Mouse (Mus musculus) hindbrain, embryonic 15.5 days (tissue): ENCODE results near the gene Tspan9. TPM values are rescaled to one million over a fixed set of nuclear protein-coding genes. Genes with fewer than 3 reads are reported as not detected.

Experiments
- ATAC-seq: fragments of 200-750 bp; cut with Nextera tagmentation; 2 replicates; pipeline ENCODE4 v1.8.0; 2017; ENCODE audit warnings: low read depth, moderate number of reproducible peaks, moderate TSS enrichment; ENCODE audit not compliant: low FRiP score
- H3K27ac ChIP-seq: fragments of 300-500 bp; sonication (generic); replicated peaks from 2 replicates; pipeline ENCODE4 v1.5.1; 2015; ENCODE audit warnings: mild to moderate bottlenecking, inconsistent platforms
- H3K27me3 ChIP-seq: fragments of 300-500 bp; sonication (generic); 2 replicates; pipeline ENCODE4 v1.6.1; 2015; ENCODE audit warnings: control low read depth, inconsistent platforms
- H3K36me3 ChIP-seq: fragments of 300-500 bp; sonication (generic); 2 replicates; pipeline ENCODE4 v1.6.1; 2015; ENCODE audit warnings: control low read depth, inconsistent platforms
- H3K4me1 ChIP-seq: fragments of 300-500 bp; sonication (generic); replicated peaks from 2 replicates; pipeline ENCODE4 v1.6.1; 2015; ENCODE audit warnings: control low read depth, inconsistent platforms
- H3K4me2 ChIP-seq: fragments of 300-500 bp; sonication (generic); 2 replicates; pipeline ENCODE4 v1.6.1; 2015; ENCODE audit warnings: moderate library complexity, mild to moderate bottlenecking, inconsistent platforms
- H3K4me3 ChIP-seq: fragments of 300-500 bp; sonication (generic); 2 replicates; pipeline ENCODE4 v1.5.1; 2015; ENCODE audit warnings: mild to moderate bottlenecking, inconsistent platforms
- H3K9ac ChIP-seq: fragments of 300-500 bp; sonication (generic); 2 replicates; pipeline ENCODE4 v1.6.1; 2015; ENCODE audit warnings: inconsistent platforms
- H3K9me3 ChIP-seq: fragments of 300-500 bp; sonication (generic); 2 replicates; pipeline ENCODE4 v1.6.1; 2016; ENCODE audit warnings: control low read depth, inconsistent platforms
- WGBS: fragments of 180-500 bp; shearing (Covaris S2); methylation state at CpG from one replicate; pipeline ENCODE4 v1.1.7; 2015; 5-methylcytosine and 5-hydroxymethylcytosine counted together
- polyA plus RNA-seq: library from polyadenylated mRNA; unstranded; fragments of >200 nt; fragmentation: Nextera tagmentation; extraction: Ambion mirVana; gene quantifications from 2 replicates; pipeline ENCODE4 v1.2.1, GENCODE M21; 2015

Gene Tspan9
- polyA plus RNA-seq, 1 experiment from 2014 or later, result 54.4 TPM

DNA sequence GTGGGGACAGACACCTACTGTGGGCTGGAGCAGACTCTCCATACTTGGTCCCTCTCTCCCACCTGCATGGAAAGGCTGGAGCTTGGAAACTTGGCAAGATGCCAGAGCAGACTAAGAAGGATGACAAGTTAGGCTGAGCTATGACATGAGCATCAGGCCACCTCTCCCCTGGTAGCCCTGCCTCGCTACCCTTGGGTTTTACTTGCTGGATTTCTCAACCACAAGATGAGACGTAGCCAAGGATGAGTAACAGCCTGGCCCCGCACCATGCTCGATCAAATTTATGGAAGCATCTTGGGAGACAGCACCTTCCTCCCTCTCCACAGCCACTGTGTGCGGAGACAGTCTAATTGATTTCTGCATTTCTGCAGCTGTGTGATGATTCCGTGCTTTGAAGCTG, 28.3 kb downstream of the Tspan9 start:
- peaks cover 44% of the 10 kb centered on the region for H3K4me1 ChIP-seq
- 58% methylated on average over 6 of the region's 6 CpGs for WGBS

DNA sequence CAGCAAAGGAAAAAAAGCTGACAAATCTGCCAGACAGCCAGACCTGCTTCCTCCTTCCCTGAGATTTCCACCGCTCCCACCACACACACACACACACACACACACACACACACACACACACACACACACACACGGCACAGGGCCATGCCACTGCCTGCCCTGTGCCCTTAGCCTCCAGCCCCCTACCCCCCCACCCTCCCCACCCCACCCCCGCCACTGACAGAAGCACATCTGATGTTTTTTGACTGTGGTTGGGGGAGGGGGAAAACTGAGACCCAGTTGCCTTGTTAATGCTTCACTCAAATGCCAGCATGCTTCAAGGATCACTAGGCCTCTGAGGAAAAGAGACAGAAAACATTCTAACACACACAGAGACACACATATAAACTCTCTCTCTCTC, 30.8 kb downstream of the Tspan9 start:
- ATAC-seq, result no peak
- WGBS, result 19% methylated on average over 3 of the region's 3 CpGs
- Histone ChIP-seq H3K4me2 (no peak overlapping the region), H3K27ac (no peak overlapping the region), H3K4me3 (no peak overlapping the region), H3K9me3 (no peaks in the 10 kb centered on the region), H3K36me3 (no peaks in the 10 kb centered on the region), H3K4me1 (peaks cover 44% of the 10 kb centered on the region), H3K27me3 (no peaks in the 10 kb centered on the region), H3K9ac (no peak overlapping the region)

More for the DNA sequence above, 28.3 kb downstream of the Tspan9 start:
- Histone ChIP-seq H3K9ac (no peak overlapping the region), H3K27me3 (no peaks in the 10 kb centered on the region), H3K4me3 (no peak overlapping the region), H3K27ac (no peak overlapping the region), H3K4me2 (no peak overlapping the region), H3K9me3 (no peaks in the 10 kb centered on the region), H3K36me3 (no peaks in the 10 kb centered on the region)
- ATAC-seq, result no peak

DNA sequence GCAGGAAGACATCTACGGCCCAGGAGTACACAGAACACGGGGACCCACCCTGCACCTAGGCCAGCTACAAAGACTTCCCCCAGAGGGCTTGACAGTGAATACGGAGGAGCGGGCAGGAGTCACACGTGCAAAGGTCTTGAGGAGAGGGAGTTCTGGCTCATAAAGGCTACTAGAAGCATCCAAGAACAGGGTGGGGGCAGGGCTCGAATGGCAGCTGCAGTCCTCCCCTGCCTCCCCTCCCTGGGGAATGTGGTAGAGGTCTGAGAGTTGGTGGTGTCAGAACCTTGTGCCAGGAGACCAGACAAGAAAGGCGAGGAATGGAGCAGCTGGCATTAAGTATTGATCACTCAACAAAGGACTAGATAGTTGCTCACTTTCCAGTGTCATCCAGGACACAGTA, 31.6 kb downstream of the Tspan9 start:
- H3K4me1 ChIP-seq, result peaks cover 40% of the 10 kb centered on the region
- H3K27ac ChIP-seq, result no peak overlapping the region
- H3K4me2 ChIP-seq, result no peak overlapping the region
- WGBS, result 55% methylated on average over 7 of the region's 7 CpGs
- no peak for ATAC-seq
- H3K4me3 ChIP-seq, result no peak overlapping the region
- no peak overlapping the region for H3K9ac ChIP-seq
- H3K36me3 ChIP-seq, result no peaks in the 10 kb centered on the region
- H3K9me3 ChIP-seq, result no peaks in the 10 kb centered on the region
- H3K27me3 ChIP-seq, result no peaks in the 10 kb centered on the region

GRCm38 (mm10) chr6:128108324-128109035, 34.9 kb downstream of the Tspan9 start:
- H3K4me2 ChIP-seq, result no peak overlapping the region
- no peak overlapping the region for H3K9ac ChIP-seq
- peak; percentile 39; the same call in 1 of the 2 replicates for ATAC-seq
- peaks cover 32% of the 10 kb centered on the region for H3K4me1 ChIP-seq
- no peaks in the 10 kb centered on the region for H3K9me3 ChIP-seq
- no peak overlapping the region for H3K4me3 ChIP-seq
- 85% methylated on average over 7 of the region's 7 CpGs for WGBS
- no peaks in the 10 kb centered on the region for H3K27me3 ChIP-seq
- no peaks in the 10 kb centered on the region for H3K36me3 ChIP-seq
- no peak overlapping the region for H3K27ac ChIP-seq

DNA sequence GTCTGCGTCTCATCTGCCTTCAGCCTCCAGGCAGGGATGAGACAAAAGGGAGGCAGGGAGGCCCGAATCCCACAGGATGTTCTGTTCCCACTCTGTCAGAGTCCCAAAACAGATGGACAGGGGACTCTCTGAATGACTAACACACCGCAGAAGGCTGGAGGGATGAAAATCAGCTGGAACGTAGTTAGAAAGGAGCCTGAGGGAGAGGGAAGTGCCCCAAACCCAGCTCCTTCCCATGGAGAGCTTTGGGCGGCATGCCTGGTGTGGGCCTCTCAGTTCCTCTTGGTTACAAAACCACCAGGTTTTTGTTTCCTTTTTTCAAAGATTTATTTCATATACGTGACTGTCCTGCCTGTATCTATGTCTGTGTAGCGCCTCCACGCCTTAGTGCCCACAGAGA, 35.7 kb downstream of the Tspan9 start:
- 60% methylated on average over 8 of the region's 8 CpGs for WGBS
- Histone ChIP-seq H3K27me3 (no peaks in the 10 kb centered on the region), H3K9me3 (no peaks in the 10 kb centered on the region), H3K4me1 (peaks cover 28% of the 10 kb centered on the region), H3K4me3 (no peak overlapping the region), H3K4me2 (no peak overlapping the region), H3K9ac (no peak overlapping the region), H3K36me3 (no peaks in the 10 kb centered on the region), H3K27ac (no peak overlapping the region)
- ATAC-seq, result no peak

DNA sequence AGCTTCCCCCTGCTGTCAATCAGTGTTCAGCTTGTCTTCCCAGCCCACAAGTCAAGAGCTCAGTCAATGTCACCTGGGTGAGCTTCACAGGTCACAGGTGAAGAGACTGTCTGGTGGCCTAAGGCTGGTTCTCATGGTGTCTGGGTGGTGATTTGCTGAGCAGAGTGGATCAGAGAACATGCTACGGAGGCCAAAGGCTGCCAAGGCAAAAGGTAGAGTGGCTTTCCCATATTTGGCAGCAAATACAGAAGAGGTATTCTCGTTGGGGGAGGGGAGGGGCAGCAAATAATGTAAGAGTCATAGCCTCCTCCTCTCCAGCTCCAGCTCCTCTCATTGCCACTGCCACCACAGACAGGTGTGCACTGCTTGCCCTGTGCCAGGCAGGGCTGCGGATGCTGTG, 37.2 kb downstream of the Tspan9 start:
- Histone ChIP-seq H3K4me3 (no peak overlapping the region), H3K4me1 (peaks cover 21% of the 10 kb centered on the region), H3K9ac (no peak overlapping the region), H3K9me3 (no peaks in the 10 kb centered on the region), H3K27me3 (no peaks in the 10 kb centered on the region), H3K27ac (no peak overlapping the region), H3K4me2 (no peak overlapping the region), H3K36me3 (no peaks in the 10 kb centered on the region)
- 80% methylated on average over 3 of the region's 3 CpGs for WGBS
- ATAC-seq, result no peak

DNA sequence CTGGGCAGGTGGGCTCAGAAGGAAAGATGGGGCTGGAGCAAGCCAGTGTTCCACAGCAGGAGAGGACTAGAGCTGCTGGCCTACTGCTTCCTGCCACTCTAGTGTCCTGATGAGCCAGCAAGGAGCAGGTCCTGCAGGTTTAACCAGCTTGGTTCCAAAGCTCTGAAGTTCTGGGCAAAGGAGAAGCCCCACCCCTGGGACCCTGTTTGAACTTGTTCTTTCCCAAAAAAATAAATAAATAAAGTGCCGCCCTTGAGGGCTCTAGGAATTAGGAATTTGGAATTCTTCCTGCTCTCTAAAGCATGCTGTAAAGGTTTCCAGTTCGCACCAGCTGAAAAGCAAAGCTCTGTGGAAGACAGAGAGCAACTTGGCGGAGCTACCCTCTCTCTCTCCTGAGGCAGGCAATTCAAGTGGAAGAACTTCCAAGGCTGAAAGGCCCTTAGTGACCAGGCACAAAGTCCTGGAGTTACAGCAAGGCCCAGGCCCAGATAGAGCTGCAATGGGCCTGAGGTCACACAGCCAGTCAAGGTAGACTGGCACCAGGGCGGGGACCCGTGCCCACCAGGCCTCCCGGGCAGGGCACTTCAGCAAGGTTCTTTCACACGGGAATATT, 38.6 kb downstream of the Tspan9 start:
- 77% methylated on average over 7 of the region's 7 CpGs for WGBS
- Histone ChIP-seq H3K9me3 (no peaks in the 10 kb centered on the region), H3K4me1 (peaks cover 21% of the 10 kb centered on the region), H3K27ac (no peak overlapping the region), H3K4me2 (no peak overlapping the region), H3K4me3 (no peak overlapping the region), H3K36me3 (no peaks in the 10 kb centered on the region), H3K27me3 (no peaks in the 10 kb centered on the region), H3K9ac (no peak overlapping the region)
- 0 out of 2 replicates have a peak, but pooled peaks have one; percentile 3 for ATAC-seq

DNA sequence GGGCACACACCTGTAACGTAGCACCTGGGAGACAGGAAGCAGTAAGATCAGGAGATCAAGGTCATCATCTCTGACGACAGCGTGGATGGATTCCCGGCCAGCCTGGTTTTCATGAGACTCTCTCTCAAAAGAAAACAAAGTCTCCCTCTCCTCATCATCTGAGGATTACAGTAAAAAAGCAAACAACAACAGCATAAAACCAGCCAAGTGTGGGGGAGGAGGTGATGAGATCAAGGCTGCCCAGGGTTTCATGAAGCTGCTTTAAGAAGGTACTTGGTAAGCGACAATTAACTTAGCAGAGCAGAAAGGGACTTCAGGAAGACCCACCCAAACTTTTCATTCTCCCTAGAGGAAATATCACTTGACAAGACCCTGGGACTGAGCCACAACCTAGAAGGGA, 39.5 kb downstream of the Tspan9 start:
- ATAC-seq, result no peak
- WGBS, result 82% methylated on average over 5 of the region's 5 CpGs
- peaks cover 28% of the 10 kb centered on the region for H3K4me1 ChIP-seq
- no peaks in the 10 kb centered on the region for H3K9me3 ChIP-seq
- H3K4me3 ChIP-seq, result no peak overlapping the region
- no peak overlapping the region for H3K9ac ChIP-seq
- no peaks in the 10 kb centered on the region for H3K36me3 ChIP-seq
- no peaks in the 10 kb centered on the region for H3K27me3 ChIP-seq
- no peak overlapping the region for H3K4me2 ChIP-seq
- no peak overlapping the region for H3K27ac ChIP-seq

- no peaks in the 10 kb centered on the region for H3K27me3 ChIP-seq
- H3K9ac ChIP-seq, result no peak overlapping the region
- H3K4me1 ChIP-seq, result peaks cover 28% of the 10 kb centered on the region
- 47% methylated on average over 6 of the region's 6 CpGs for WGBS
- no peaks in the 10 kb centered on the region for H3K36me3 ChIP-seq
- no peak overlapping the region for H3K4me2 ChIP-seq
- H3K4me3 ChIP-seq, result no peak overlapping the region
- ATAC-seq, result peak; percentile 31; the same call in 1 of the 2 replicates
- H3K27ac ChIP-seq, result no peak overlapping the region
- no peaks in the 10 kb centered on the region for H3K9me3 ChIP-seq
These were observed 40.9 kb downstream of the Tspan9 start for GRCm38 (mm10) chr6:128102296-128102999.

DNA sequence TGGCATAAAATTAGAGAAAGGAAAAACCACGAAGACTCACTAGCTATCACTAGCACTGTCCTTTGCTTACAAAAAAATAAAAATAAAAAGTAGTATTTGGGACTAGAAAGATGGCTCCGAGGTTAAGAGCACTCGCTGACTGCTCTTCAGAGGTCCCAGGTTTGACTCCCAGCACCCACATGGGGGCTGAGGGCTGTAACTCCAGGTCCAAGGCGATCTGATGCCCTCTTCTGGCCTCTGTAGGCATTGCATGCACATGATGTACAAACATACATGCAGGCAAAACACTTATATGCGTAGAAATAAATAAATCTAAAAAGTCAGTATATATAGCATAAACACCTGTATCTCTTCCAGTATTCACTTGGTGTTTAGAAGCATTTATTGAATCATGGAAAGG, 43.5 kb downstream of the Tspan9 start:
- H3K27me3 ChIP-seq, result no peaks in the 10 kb centered on the region
- H3K27ac ChIP-seq, result no peak overlapping the region
- H3K4me3 ChIP-seq, result no peak overlapping the region
- no peak overlapping the region for H3K4me2 ChIP-seq
- H3K4me1 ChIP-seq, result peaks cover 16% of the 10 kb centered on the region
- H3K9me3 ChIP-seq, result no peaks in the 10 kb centered on the region
- ATAC-seq, result no peak
- H3K9ac ChIP-seq, result no peak overlapping the region
- 77% methylated on average over 5 of the region's 5 CpGs for WGBS
- no peaks in the 10 kb centered on the region for H3K36me3 ChIP-seq

DNA sequence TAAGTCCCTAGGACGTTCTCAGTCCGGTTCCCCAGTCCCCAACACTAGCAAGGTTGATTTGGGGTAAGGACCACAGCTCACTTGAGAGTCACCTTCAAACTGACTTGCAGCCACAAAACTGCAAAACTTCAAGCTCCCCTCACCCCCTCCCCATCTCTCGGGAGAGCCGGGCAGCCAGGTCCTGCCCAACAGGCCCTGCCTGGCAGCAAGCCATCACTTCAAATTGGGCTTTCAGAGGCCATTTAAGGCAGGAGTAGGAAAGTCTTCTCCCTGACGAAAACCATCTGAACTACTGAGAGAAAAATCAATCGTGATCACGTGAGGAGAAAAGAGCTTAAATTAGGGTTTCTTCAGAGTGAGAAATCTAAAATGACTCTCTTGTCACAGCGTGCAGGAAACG, 44.2 kb downstream of the Tspan9 start:
- H3K9me3 ChIP-seq, result no peaks in the 10 kb centered on the region
- no peak overlapping the region for H3K9ac ChIP-seq
- peaks cover 16% of the 10 kb centered on the region for H3K4me1 ChIP-seq
- no peak overlapping the region for H3K4me3 ChIP-seq
- no peak overlapping the region for H3K4me2 ChIP-seq
- 62% methylated on average over 9 of the region's 9 CpGs for WGBS
- 0 out of 2 replicates have a peak overlapping the region, but pooled peaks have one; percentile 10 for H3K27ac ChIP-seq
- H3K27me3 ChIP-seq, result no peaks in the 10 kb centered on the region
- no peaks in the 10 kb centered on the region for H3K36me3 ChIP-seq
- no peak for ATAC-seq

GRCm38 (mm10) chr6:128096521-128096920, 46.9 kb downstream of the Tspan9 start:
- peaks cover 7% of the 10 kb centered on the region; the same call in 1 of the 2 replicates for H3K4me1 ChIP-seq
- H3K9ac ChIP-seq, result no peak overlapping the region
- no peak overlapping the region for H3K4me2 ChIP-seq
- H3K36me3 ChIP-seq, result no peaks in the 10 kb centered on the region
- no peaks in the 10 kb centered on the region for H3K9me3 ChIP-seq
- no peaks in the 10 kb centered on the region for H3K27me3 ChIP-seq
- no peak for ATAC-seq
- no peak overlapping the region for H3K27ac ChIP-seq
- 81% methylated on average over 7 of the region's 7 CpGs for WGBS
- no peak overlapping the region for H3K4me3 ChIP-seq
